Mouse (Mus musculus) intestine, embryonic 16.5 days (tissue): ENCODE data around the gene Fam110a. TPM values are rescaled to one million over a fixed set of nuclear protein-coding genes. Genes with fewer than 3 reads are reported as not detected.
A peak's percentile ranks its signal among the peaks of the same experiment; 100 is the strongest.
"Not testable (repeated sequence)": the region's sequence is repeated elsewhere in the genome, so short reads cannot be mapped to it uniquely, and the experiment has no call there.

ENCODE experiments used
- ATAC-seq: fragments of 200-750 bp; cut with Nextera tagmentation; 2 replicates; pipeline ENCODE4 v1.8.0; 2017; ENCODE audit warnings: moderate TSS enrichment, moderate library complexity
- H3K27ac ChIP-seq: fragments of 300-500 bp; sonication (generic); 2 replicates; pipeline ENCODE4 v1.5.1; 2014; ENCODE audit warnings: mild to moderate bottlenecking, low read length
- H3K27me3 ChIP-seq: fragments of 300-500 bp; sonication (generic); replicated peaks from 2 replicates; pipeline ENCODE4 v1.6.1; 2014; ENCODE audit warnings: low read length, control low read depth, mixed read lengths; ENCODE audit not compliant: control insufficient read depth, insufficient read depth
- H3K36me3 ChIP-seq: fragments of 300-500 bp; sonication (generic); 2 replicates; pipeline ENCODE4 v1.6.1; 2014; ENCODE audit warnings: low read length, control low read depth; ENCODE audit not compliant: control insufficient read depth, insufficient read depth
- H3K4me1 ChIP-seq: fragments of 300-500 bp; sonication (generic); 2 replicates; pipeline ENCODE4 v1.6.1; 2014; ENCODE audit warnings: low read length, control low read depth, mixed read lengths; ENCODE audit not compliant: control insufficient read depth, insufficient read depth
- H3K4me2 ChIP-seq: fragments of 300-500 bp; sonication (generic); 2 replicates; pipeline ENCODE4 v1.6.1; 2014; ENCODE audit warnings: low read depth, low read length, control low read depth
- H3K4me3 ChIP-seq: fragments of 300-500 bp; sonication (generic); 2 replicates; pipeline ENCODE4 v1.5.1; 2014; ENCODE audit warnings: mild to moderate bottlenecking, low read length
- H3K9ac ChIP-seq: fragments of 300-500 bp; sonication (generic); 2 replicates; pipeline ENCODE4 v1.6.1; 2014; ENCODE audit warnings: low read depth, low read length
- H3K9me3 ChIP-seq: fragments of 300-500 bp; sonication (generic); 2 replicates; pipeline ENCODE4 v1.6.1; 2016; ENCODE audit warnings: low read length, control low read depth; ENCODE audit not compliant: control insufficient read depth
- WGBS: fragments of 180-500 bp; shearing (Covaris S2); extraction: QIAGEN DNeasy Blood & Tissue Kit; methylation state at CpG from one replicate; pipeline ENCODE4 v1.1.7; 2014; 5-methylcytosine and 5-hydroxymethylcytosine counted together
- polyA plus RNA-seq: library from polyadenylated mRNA; unstranded; fragments of >200 nt; fragmentation: Nextera tagmentation; extraction: Ambion mirVana; gene quantifications from 2 replicates; pipeline ENCODE4 v1.2.1, GENCODE M21; 2015

Fam110a gene
- polyA plus RNA-seq, 1 experiment from 2014 or later = 25.7 TPM

DNA sequence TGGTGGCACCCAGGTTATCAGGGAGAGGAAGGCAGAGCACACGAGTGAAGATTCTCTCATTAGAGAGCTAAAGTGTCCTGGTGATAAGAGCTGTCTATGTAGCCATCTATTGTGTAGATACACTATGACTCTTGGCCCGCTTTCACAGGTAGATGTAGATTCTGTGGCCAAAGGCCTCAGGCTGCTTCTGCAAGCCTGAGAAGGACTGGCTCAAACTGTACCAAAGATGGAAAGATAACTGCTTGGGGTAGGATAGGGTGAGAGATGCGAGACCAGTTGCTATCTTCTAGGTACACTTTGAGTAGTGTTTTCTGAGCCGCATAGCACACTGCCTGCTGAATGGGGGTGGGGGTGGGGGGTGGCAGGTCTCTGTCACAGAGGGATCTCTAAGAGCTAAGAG lies 18.9 kb upstream of the Fam110a start:
- no peaks in the 10 kb centered on the region for H3K36me3 ChIP-seq
- H3K9me3 ChIP-seq = no peaks in the 10 kb centered on the region
- H3K27me3 ChIP-seq = 0 out of 2 replicates have a peak, but pooled peaks cover 12% of the 10 kb centered on the region
- no peak overlapping the region for H3K4me2 ChIP-seq
- H3K9ac ChIP-seq = no peak overlapping the region
- H3K27ac ChIP-seq = no peak overlapping the region
- 0 out of 2 replicates have a peak, but pooled peaks cover 8% of the 10 kb centered on the region for H3K4me1 ChIP-seq
- no peak overlapping the region for H3K4me3 ChIP-seq
- WGBS = 76% methylated on average over 4 of the region's 4 CpGs
- no peak for ATAC-seq

- 0 out of 2 replicates have a peak, but pooled peaks cover 12% of the 10 kb centered on the region for H3K27me3 ChIP-seq
- H3K9me3 ChIP-seq = no peaks in the 10 kb centered on the region
- WGBS = 72% methylated on average over 9 of the region's 9 CpGs
- no peak overlapping the region for H3K4me2 ChIP-seq
- H3K4me1 ChIP-seq = 0 out of 2 replicates have a peak, but pooled peaks cover 8% of the 10 kb centered on the region
- no peak overlapping the region for H3K27ac ChIP-seq
- no peak overlapping the region for H3K9ac ChIP-seq
- H3K4me3 ChIP-seq = no peak overlapping the region
- no peak for ATAC-seq
- no peaks in the 10 kb centered on the region for H3K36me3 ChIP-seq
These were observed 18.5 kb upstream of the Fam110a start for GRCm38 (mm10) chr2:151998505-151998899.

GRCm38 (mm10) chr2:151997776-151998504 lies 17.9 kb upstream of the Fam110a start:
- Histone ChIP-seq H3K9ac (no peak overlapping the region), H3K9me3 (no peaks in the 10 kb centered on the region), H3K36me3 (no peaks in the 10 kb centered on the region), H3K27me3 (0 out of 2 replicates have a peak, but pooled peaks cover 12% of the 10 kb centered on the region), H3K4me1 (0 out of 2 replicates have a peak, but pooled peaks cover 8% of the 10 kb centered on the region), H3K4me2 (no peak overlapping the region), H3K27ac (no peak overlapping the region), H3K4me3 (no peak overlapping the region)
- ATAC-seq = no peak
- 50% methylated on average over 8 of the region's 8 CpGs for WGBS

GRCm38 (mm10) chr2:151997190-151997575 lies 17.2 kb upstream of the Fam110a start:
- not testable (repeated sequence) for H3K9ac ChIP-seq, H3K4me1 ChIP-seq, H3K36me3 ChIP-seq, H3K27ac ChIP-seq, H3K9me3 ChIP-seq
- H3K4me2 ChIP-seq = peak overlapping the region; percentile 52; the same call in 1 of the 2 replicates
- 0 out of 2 replicates have a peak, but pooled peaks have one; percentile 1 for ATAC-seq
- 42% methylated on average over 2 of the region's 2 CpGs for WGBS
- 0 out of 2 replicates have a peak, but pooled peaks cover 14% of the 10 kb centered on the region for H3K27me3 ChIP-seq
- H3K4me3 ChIP-seq = peak overlapping the region; percentile 38; the same call in 1 of the 2 replicates

GRCm38 (mm10) chr2:151996229-151997189 lies 16.5 kb upstream of the Fam110a start, which contains the start of gene Slc52a3:
Gene Slc52a3 (plus strand): TSS chr2:151996511.
- Histone ChIP-seq H3K4me1 (0 out of 2 replicates have a peak, but pooled peaks cover 8% of the 10 kb centered on the region), H3K27me3 (0 out of 2 replicates have a peak, but pooled peaks cover 14% of the 10 kb centered on the region)

DNA sequence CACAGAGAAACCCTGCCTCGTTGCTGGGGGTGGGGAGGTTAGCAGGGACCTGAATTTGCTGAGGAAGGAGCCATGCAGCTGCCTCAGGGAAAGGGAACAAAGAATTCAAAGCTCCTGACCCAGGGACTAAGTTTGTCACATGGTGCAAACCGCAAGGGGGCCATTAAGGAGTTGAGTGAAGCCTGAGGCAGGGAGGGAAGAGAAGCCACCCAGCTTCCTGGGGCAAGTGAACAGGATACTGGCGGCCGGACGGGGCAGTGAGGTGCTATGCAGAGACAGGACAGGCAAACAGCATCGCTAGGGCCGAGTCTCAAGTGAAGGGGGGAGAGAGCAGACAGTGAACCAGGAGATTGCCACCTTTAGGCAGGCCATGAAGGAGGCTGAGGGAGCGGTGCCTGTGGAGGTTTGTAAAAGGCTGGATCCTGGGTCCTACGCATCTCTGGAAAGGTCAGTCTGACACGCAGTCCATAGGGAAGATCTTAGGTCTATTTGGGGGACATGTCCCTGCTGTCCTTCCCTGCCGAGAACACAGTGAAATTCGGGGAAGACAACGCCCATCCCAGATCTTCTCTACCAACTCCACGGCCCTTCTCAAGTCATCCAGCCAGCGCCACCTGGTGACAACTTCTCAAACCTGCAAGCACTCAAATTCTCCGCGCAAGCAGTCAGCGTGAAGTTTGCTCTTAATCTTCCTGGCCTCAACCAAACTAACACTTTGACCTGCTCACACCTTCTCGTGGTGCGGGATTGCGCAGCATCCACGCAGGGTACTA lies 14.5 kb upstream of the Fam110a start:
- Histone ChIP-seq H3K4me3 (0 out of 2 replicates have a peak overlapping the region, but pooled peaks have one; percentile 15), H3K9me3 (no peaks in the 10 kb centered on the region), H3K9ac (0 out of 2 replicates have a peak overlapping the region, but pooled peaks have one; percentile 34), H3K36me3 (no peaks in the 10 kb centered on the region), H3K4me2 (peak overlapping the region; percentile 36; the same call in 1 of the 2 replicates), H3K27ac (no peak overlapping the region), H3K4me1 (0 out of 2 replicates have a peak, but pooled peaks cover 4% of the 10 kb centered on the region), H3K27me3 (0 out of 2 replicates have a peak, but pooled peaks cover 6% of the 10 kb centered on the region)
- no peak for ATAC-seq
- WGBS = 9% methylated on average over 22 of the region's 22 CpGs

More at GRCm38 (mm10) chr2:151996229-151997189, 16.5 kb upstream of the Fam110a start, which contains the start of gene Slc52a3:
- 8% methylated on average over 35 of the region's 35 CpGs for WGBS
- Histone ChIP-seq H3K36me3 (no peaks in the 10 kb centered on the region), H3K4me3 (peak within 1 kb of the TSS; percentile 38), H3K9ac (peak within 1 kb of the TSS; percentile 44), H3K4me2 (peak within 1 kb of the TSS; percentile 52), H3K9me3 (no peaks in the 10 kb centered on the region), H3K27ac (0 out of 2 replicates have a peak within 1 kb of the TSS, but pooled peaks have one; percentile 9)
- peak; percentile 66 for ATAC-seq

DNA sequence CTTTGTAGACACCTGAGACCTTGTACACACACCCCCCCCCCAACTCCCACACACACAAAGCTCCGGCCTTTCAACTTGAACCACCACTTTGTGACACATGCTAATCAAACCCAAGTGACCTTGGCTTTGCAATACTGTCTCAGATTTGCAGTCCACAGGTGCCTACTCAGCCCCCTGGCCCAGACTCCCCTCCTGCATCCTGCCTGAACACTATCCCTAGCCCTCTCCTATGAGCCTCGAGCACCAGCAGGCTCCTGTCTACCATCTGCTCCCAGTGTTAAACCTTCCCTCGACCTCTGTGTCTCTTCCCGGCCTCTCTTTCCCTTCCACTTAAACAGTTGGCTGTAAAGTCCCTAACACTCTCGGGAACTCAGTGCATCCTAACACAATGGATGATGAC lies 11.4 kb upstream of the Fam110a start:
- Histone ChIP-seq H3K36me3 (no peaks in the 10 kb centered on the region), H3K27ac (no peak overlapping the region), H3K9me3 (no peaks in the 10 kb centered on the region), H3K27me3 (0 out of 2 replicates have a peak, but pooled peaks cover 6% of the 10 kb centered on the region), H3K4me2 (no peak overlapping the region), H3K9ac (no peak overlapping the region), H3K4me1 (no peaks in the 10 kb centered on the region), H3K4me3 (no peak overlapping the region)
- ATAC-seq = no peak
- 47% methylated on average over 5 of the region's 5 CpGs for WGBS

GRCm38 (mm10) chr2:151990985-151991394 lies 11.0 kb upstream of the Fam110a start:
- 9% methylated on average over 1 of the region's 1 CpGs for WGBS
- 0 out of 2 replicates have a peak, but pooled peaks cover 5% of the 10 kb centered on the region for H3K27me3 ChIP-seq
- H3K4me2 ChIP-seq = no peak overlapping the region
- no peak overlapping the region for H3K9ac ChIP-seq
- ATAC-seq = 0 out of 2 replicates have a peak, but pooled peaks have one; percentile 11
- no peaks in the 10 kb centered on the region for H3K36me3 ChIP-seq
- no peak overlapping the region for H3K27ac ChIP-seq
- H3K4me1 ChIP-seq = no peaks in the 10 kb centered on the region
- H3K9me3 ChIP-seq = no peaks in the 10 kb centered on the region
- no peak overlapping the region for H3K4me3 ChIP-seq
